Mouse (Mus musculus) cerebellum, adult 2 months (tissue): ENCODE data around the gene Ociad2.

Experiments
- CTCF ChIP-seq: fragments of 200-500 bp; IDR thresholded peaks from 2 replicates; pipeline ENCODE4 v1.5.1; 2011; ENCODE audit warnings: low read depth, mild to moderate bottlenecking, control low read depth, low read length, moderate library complexity, borderline replicate concordance; ENCODE audit not compliant: insufficient read depth
- POLR2A ChIP-seq: fragments of 200-500 bp; IDR thresholded peaks from 2 replicates; pipeline ENCODE4 v1.6.1; 2011; ENCODE audit warnings: low read length, control low read depth, borderline replicate concordance; ENCODE audit not compliant: insufficient read depth

- TF ChIP-seq CTCF = no peak
- TF ChIP-seq POLR2A = no peak
These were observed 60.3 kb downstream of the Ociad2 start for GRCm38 (mm10) chr5:73280567-73280850.
